Mouse (Mus musculus): ENCODE data around the gene Tmem246.
A peak's percentile ranks its signal among the peaks of the same experiment; 100 is the strongest.

DNA sequence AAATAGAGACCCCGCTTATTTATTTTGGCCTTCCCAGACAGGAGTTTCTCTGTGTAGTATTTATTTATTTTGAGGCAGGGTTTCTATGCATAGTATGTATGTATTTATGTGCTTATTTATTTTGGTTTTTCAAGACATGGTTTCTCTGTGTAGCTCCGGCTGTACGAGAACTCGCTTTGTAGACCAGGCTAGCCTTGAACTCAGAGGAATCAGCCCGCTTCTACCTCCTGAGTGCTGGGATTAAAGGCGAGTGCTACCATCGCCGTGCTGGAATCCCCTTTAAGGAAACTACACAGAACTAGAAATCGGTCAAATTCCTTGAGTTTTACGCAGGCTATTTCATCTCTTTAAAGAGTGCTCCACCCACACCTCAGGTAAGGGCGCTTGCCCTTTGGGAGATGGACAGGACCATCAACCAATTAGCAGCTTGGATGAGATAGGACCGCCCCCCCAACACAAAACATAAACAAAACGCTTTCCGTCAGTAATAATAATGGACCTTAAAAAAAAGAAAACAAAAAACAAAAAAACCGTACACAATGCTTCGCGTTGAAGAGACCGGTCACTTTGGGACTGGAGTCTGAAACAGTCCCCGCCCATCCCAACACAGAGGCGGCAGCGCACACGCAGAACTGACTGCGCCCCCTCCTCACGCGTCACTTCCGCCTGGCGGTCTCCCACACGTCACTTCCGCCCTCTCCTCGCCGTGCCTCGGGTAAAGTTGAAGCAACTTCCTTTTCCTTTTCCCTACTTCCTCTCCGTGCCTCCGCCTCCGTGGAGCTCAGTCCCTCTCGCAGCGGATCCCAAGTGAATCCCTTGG lies 33.9 kb upstream of the Tmem246 start, which contains the start of gene Rnf20:
- TF ChIP-seq CTCF (IDR thresholded peaks at IDR 0.05; ENCODE audit: insufficient read depth, low read length), result no peak
- peak; percentile 91; the same call in 1 of the 2 replicates for TF ChIP-seq POLR2A (IDR thresholded peaks at IDR 0.05; ENCODE audit: borderline replicate concordance, extremely low read depth, low read depth, low read length)
